Comparison of ENCODE assay signal across 20 mouse cellular contexts in genomic region chr6:120076619-120077450, GRCm38 (mm10). TPM values are rescaled to one million over a fixed set of nuclear protein-coding genes. Genes with fewer than 3 reads are reported as not detected.
DNase-seq lines count a peak whose midpoint lies in the region; ATAC-seq lines count a peak whose summit lies in the region.
"Had no signal": no experiment of that assay in that cellular context is flagged by ENCODE, and none has a peak within 500 bp of the region (broad histone marks: within the 10 kb centered on the region; RNA-seq: fewer than 3 reads in every experiment).

No protein-coding gene starts in this region.

- H3K4me1 ChIP-seq in liver, embryonic 12.5 days = peaks cover 21% of the 10 kb centered on the region
- no peaks in the 10 kb centered on the region for H3K4me1 ChIP-seq in midbrain, embryonic 10.5 days
- H3K4me1 ChIP-seq: embryonic facial prominence, embryonic 15.5 days; limb, embryonic 13.5 days; neural tube, embryonic 15.5 days had no signal

- peak overlapping the region; percentile 30 for H3K4me2 ChIP-seq in liver, embryonic 12.5 days
- H3K4me2 ChIP-seq: embryonic facial prominence, embryonic 15.5 days; heart, embryonic 11.5 days; limb, embryonic 13.5 days; neural tube, embryonic 15.5 days had no signal

- no peak overlapping the region for H3K4me3 ChIP-seq in liver, embryonic 12.5 days
- H3K4me3 ChIP-seq in midbrain, embryonic 10.5 days = no peak overlapping the region
- H3K4me3 ChIP-seq: embryonic facial prominence, embryonic 15.5 days; left cerebral cortex, adult 2 months; limb, embryonic 13.5 days; neural tube, embryonic 15.5 days had no signal

- no peak overlapping the region for H3K9ac ChIP-seq in liver, embryonic 12.5 days
- H3K9ac ChIP-seq: embryonic facial prominence, embryonic 15.5 days; limb, embryonic 13.5 days; neural tube, embryonic 15.5 days had no signal

- H3K36me3 ChIP-seq in liver, embryonic 12.5 days = no peaks in the 10 kb centered on the region
- H3K36me3 ChIP-seq in midbrain, embryonic 10.5 days = no peaks in the 10 kb centered on the region
- H3K36me3 ChIP-seq: embryonic facial prominence, embryonic 15.5 days; limb, embryonic 13.5 days; neural tube, embryonic 15.5 days had no signal

- no peaks in the 10 kb centered on the region for H3K27me3 ChIP-seq in liver, embryonic 12.5 days (replicated peaks)
- no peaks in the 10 kb centered on the region for H3K27me3 ChIP-seq in midbrain, embryonic 10.5 days (ENCODE audit: low read depth, poor library complexity, severe bottlenecking)
- H3K27me3 ChIP-seq: embryonic facial prominence, embryonic 15.5 days; limb, embryonic 13.5 days; neural tube, embryonic 15.5 days had no signal

- peak; percentile 17 to 18 for DNase-seq in CD8-positive naive resting alpha-beta T cell, adult 2 months (ENCODE audit: low read depth in 2 of 2, low spot score in 2 of 2)
- DNase-seq in c-Kit-positive CD71-positive TER-119-positive erythroid progenitor cells, embryonic 14.5 days (ENCODE audit: low spot score) = peak; percentile 43
- DNase-seq in naive thymus-derived CD4-positive, alpha-beta T cell, adult 2 months (ENCODE audit: low read depth) = peak; percentile 70
- no peak for DNase-seq in MN1 (ENCODE audit: low spot score)
- DNase-seq in frontal cortex, postnatal 10 days (ENCODE audit: low spot score in 2 of 2) = no peak
- no peak for DNase-seq in midbrain, embryonic 10.5 days (ENCODE audit: low spot score)
- DNase-seq: adrenal gland, adult 8-10 months; cerebellum, adult 9-10 months; gastrocnemius, postnatal 14 days; heart, postnatal 36 days; right cerebral cortex, adult 18-20 months had no signal

- 62% methylated on average over 6 of the region's 6 CpGs for WGBS in liver, embryonic 12.5 days (ENCODE audit: insufficient replicate concordance)
- 88% methylated on average over 6 of the region's 6 CpGs for WGBS in midbrain, embryonic 10.5 days

- H3K9me3 ChIP-seq in liver, embryonic 12.5 days (replicated peaks) = no peaks in the 10 kb centered on the region
- no peaks in the 10 kb centered on the region for H3K9me3 ChIP-seq in midbrain, embryonic 10.5 days (replicated peaks)
- H3K9me3 ChIP-seq: embryonic facial prominence, embryonic 15.5 days; limb, embryonic 13.5 days; neural tube, embryonic 15.5 days had no signal

- ATAC-seq in liver, embryonic 12.5 days = peak; percentile 80
- ATAC-seq: forebrain, embryonic 16.5 days; inflammation-experienced regulatory T-cells, adult 6 months; lung, postnatal 0 days had no signal

- H3K27ac ChIP-seq in liver, embryonic 12.5 days = peak overlapping the region; percentile 61
- H3K27ac ChIP-seq in midbrain, embryonic 10.5 days (replicated peaks) = no peak overlapping the region
- H3K27ac ChIP-seq: embryonic facial prominence, embryonic 15.5 days; left cerebral cortex, adult 2 months; limb, embryonic 13.5 days; neural tube, embryonic 15.5 days had no signal

RNA-seq across cellular contexts. Expression of gene Ninj2, which starts 16.3 kb away (rescaled TPM):
- polyA plus RNA-seq in liver, embryonic 12.5 days (2016; fragmentation: Nextera tagmentation; extraction: Ambion mirVana) = not detected in 2 replicates
- polyA plus RNA-seq in midbrain, embryonic 10.5 days (2016; fragmentation: Nextera tagmentation; extraction: Ambion mirVana) = not detected in 2 replicates
- polyA plus RNA-seq: embryonic facial prominence, embryonic 15.5 days; forebrain, embryonic 16.5 days; heart, embryonic 11.5 days had no signal

RNA-seq across cellular contexts. Expression of gene Wnk1, which starts 38.4 kb away (rescaled TPM):
- 31.3 and 36.5 TPM in 2 replicates for polyA plus RNA-seq in liver, embryonic 12.5 days (2016; fragmentation: Nextera tagmentation; extraction: Ambion mirVana)
- 44.1 and 50.7 TPM in 2 replicates for polyA plus RNA-seq in midbrain, embryonic 10.5 days (2016; fragmentation: Nextera tagmentation; extraction: Ambion mirVana)

Comparison
In these comparisons a context has a peak if more than half of its experiments do, and no peak if none do; other contexts are left out.
1. DNase-seq: peak in CD8-positive naive resting alpha-beta T cell, adult 2 months (2 of 2), c-Kit-positive CD71-positive TER-119-positive erythroid progenitor cells, embryonic 14.5 days (single experiment) and naive thymus-derived CD4-positive, alpha-beta T cell, adult 2 months (single experiment); none in MN1 (single experiment), frontal cortex, postnatal 10 days (0 of 2) and midbrain, embryonic 10.5 days (single experiment).